Mouse (Mus musculus): ENCODE measurements around the gene Krtap9-5. TPM values are rescaled to one million over a fixed set of nuclear protein-coding genes. Genes with fewer than 3 reads are reported as not detected.

The Krtap9-5 gene
- total RNA-seq (2015) (not detected in 2 replicates), total RNA-seq (2017) (not detected in 2 replicates)

DNA sequence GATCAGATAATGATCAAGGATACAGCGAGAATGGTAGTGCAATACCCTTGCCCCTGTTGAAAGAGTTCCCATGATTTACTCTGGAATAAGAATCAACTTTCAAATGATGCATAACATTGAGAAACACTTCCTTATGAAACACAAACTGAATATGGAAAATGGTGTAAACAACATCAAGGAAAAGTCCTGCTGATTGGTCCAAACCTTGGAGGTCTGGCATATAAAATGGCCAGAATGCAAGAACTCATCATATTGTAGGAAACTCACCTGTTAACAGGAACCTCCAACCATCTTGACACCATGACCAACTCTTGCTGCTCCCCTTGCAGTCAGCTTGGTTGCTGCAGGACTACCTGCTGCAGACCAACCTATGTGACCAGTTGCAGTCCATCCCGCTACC, at the start of gene Krtap9-5:
Gene Krtap9-5, plus strand, starts transcription at position 301 of the 400 bp plus-strand sequence.
- ATAC-seq (ENCODE audit: poor library complexity, severe bottlenecking) = no peak

DNA sequence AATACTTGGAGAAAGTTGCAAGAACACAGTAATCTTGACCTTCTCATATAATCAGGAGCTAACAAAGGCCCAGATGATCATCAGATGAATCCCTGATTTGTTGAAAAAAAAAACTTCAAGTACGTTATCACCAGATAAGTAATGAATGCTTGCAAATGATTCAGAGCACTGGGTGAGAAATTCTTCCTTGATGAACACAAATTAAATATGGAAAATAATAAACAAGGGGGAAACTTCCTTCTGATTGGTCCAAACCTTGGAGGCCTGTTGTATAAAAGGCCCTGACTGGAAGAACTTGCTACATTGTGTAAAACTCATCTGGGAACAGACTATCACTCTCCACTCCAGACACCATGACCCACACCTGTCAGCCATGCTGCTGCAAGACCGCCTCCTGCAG, 40.7 kb upstream of the Krtap9-5 start, which contains the start of gene Krtap31-1:
Gene Krtap31-1, plus strand, starts transcription at position 301 of the 400 bp plus-strand sequence.
- no peak for ATAC-seq (ENCODE audit: poor library complexity, severe bottlenecking)

DNA sequence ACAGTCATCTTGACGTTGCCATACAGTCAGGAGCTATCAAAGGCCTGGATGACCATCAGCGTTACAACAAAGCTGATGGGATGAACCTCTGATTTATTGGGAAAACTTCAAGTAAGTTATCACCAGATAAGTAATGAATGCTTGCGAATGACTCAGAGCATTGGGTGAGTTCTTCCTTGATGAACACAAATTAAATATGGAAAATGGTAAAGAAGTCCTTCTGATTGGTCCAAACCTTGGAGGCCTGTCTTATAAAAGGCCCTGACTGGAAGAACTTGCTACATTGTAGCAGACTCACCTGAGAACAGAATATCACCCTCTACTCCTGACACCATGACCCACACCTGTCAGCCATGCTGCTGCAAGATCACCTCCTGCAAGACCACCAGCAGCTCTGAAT, 33.8 kb upstream of the Krtap9-5 start, which contains the start of gene Gm11565:
Gene Gm11565, plus strand, starts transcription at position 301 of the 400 bp plus-strand sequence.
- ATAC-seq (ENCODE audit: poor library complexity, severe bottlenecking) = no peak

- no peak for ATAC-seq (ENCODE audit: poor library complexity, severe bottlenecking)
Observed at GRCm38 (mm10) chr11:99935991-99936390, 12.3 kb upstream of the Krtap9-5 start, which contains the start of gene Krtap31-2. TSS of gene Krtap31-2 (plus strand) at chr11:99936291.

DNA sequence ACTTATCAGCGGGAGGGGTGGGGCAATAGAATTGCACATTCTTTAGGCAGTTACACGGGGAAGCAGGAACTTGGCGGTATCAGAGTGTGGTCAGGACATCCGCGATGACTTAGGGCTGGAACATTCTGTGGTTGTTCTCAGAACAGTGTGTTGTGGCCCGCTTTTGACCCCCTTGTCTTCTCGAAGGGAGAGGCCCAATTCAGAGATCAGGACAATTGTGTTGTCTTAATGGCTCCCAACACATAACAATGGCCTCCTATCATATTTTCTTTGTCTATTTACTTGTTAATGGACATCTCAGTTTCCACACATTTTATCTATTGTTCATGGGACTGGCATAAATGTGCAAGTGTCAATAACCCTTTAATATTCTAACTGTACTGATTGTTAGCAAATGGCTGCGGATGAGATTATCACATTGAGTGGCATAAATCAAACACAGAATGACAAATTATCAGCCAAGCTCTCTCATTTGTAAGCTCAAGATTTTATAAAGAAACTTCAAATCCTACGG, 10.5 kb upstream of the Krtap9-5 start:
- no peak for ATAC-seq (ENCODE audit: poor library complexity, severe bottlenecking)

DNA sequence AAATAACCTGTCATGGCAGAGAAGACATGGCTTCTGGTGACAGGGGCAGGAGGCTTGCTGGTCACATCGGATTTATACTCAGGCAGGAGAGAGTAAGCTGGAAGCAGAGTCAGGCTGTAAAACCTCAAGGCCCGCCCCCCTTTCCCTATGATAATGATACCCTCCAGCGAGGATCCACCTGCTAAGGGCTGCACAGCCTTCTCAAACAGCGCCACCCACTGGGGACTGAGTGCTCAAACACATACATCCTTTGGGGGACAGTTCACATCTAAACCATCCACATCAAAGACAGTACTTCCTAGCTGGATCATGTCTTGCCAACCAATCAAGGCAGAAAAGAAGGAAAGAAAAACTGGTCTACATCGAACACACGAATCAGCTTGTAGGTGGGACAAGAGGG, 15.9 kb downstream of the Krtap9-5 start:
- no peak for ATAC-seq (ENCODE audit: poor library complexity, severe bottlenecking)

- no peak for ATAC-seq (ENCODE audit: poor library complexity, severe bottlenecking)
Observed at GRCm38 (mm10) chr11:99965961-99966360, 17.7 kb downstream of the Krtap9-5 start.

GRCm38 (mm10) chr11:99978953-99979352, 30.7 kb downstream of the Krtap9-5 start, which contains the start of gene Krtap29-1:
TSS of gene Krtap29-1 (minus strand) at chr11:99979053.
- ATAC-seq (ENCODE audit: poor library complexity, severe bottlenecking) = no peak

- ATAC-seq (ENCODE audit: poor library complexity, severe bottlenecking) = no peak
Observed at GRCm38 (mm10) chr11:99982731-99983130, 34.5 kb downstream of the Krtap9-5 start.

DNA sequence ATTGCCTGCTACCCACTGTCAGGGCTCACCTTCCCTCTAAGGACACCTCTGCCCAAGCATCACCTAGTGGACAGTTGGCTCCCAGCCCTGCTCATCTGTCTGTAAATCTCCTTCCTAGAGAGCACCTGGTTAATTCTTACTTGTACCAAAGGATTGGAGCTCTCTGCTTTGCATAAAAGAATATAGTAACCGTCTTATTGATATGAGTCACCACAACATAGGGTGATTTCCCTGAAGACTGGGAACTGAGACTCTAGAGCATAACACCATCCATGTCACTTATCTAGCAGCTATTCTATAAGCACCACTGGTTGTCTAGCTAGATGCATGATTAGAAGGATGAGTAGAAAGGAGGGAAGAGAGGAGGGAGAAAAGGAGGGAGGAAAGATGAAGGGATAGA, 35.2 kb downstream of the Krtap9-5 start:
- no peak for ATAC-seq (ENCODE audit: poor library complexity, severe bottlenecking)

DNA sequence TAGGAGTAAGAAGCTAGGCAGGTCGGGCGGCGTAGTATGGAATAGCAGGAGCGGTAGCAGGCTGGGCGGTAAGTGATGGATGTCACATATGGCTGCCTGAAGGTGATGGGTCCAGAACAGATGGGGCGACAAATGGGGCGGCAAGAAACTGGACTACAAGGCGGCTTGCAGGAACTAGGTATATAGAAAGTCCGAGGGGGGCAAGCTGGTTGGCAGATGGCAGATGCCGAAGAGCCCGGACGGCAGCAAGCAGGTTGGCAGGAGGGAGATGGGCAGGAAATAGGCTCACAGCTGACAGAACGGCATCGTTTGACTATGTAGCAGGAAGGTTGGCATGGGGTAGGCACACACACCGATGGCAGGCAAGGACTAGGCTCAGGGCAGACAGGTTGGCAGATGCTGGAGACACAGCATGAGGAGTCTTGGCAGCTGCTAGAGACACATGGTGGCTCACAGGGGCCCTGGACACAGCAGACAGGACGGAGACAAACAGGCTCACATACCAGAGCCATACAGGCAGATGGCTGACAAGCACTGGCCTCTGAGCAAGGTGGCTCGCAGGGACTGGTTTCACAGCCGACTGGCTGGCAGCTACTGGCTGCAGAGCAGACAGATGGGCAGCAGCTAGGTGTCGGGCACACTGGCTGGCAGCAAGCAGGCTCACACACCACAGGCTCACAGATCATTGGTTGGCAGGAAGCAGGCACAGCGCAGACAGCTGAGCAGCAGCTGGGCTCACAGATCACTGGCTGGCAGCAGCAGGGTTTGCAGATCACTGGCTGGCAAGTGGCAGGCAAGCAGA, 37.2 kb downstream of the Krtap9-5 start:
- no peak for ATAC-seq (ENCODE audit: poor library complexity, severe bottlenecking)

DNA sequence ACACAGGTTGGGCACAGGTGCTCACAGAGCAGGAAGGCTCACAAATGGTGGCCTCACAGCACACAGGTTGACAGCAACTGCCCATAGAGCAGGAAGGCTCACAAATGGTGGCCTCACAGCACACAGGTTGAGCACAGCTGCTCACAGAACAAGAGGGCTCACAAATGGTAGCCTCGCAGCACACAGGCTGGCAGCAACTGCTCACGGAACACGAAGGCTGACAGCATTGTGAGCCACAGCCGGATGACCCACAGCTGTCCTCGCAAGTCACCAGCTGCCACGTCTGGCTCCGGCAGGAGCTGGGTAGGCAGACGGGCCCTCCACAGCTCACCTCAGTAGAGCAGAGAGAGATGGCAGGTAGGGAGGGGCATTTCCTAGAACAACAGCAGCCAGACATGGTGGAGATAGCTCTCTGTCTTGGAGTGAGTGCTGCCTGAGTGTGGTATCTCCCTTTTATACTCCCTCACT, 37.9 kb downstream of the Krtap9-5 start, which contains the start of gene Krtap16-1:
Gene Krtap16-1, minus strand, starts transcription at position 418 of the 468 bp plus-strand sequence.
- no peak for ATAC-seq (ENCODE audit: poor library complexity, severe bottlenecking)

DNA sequence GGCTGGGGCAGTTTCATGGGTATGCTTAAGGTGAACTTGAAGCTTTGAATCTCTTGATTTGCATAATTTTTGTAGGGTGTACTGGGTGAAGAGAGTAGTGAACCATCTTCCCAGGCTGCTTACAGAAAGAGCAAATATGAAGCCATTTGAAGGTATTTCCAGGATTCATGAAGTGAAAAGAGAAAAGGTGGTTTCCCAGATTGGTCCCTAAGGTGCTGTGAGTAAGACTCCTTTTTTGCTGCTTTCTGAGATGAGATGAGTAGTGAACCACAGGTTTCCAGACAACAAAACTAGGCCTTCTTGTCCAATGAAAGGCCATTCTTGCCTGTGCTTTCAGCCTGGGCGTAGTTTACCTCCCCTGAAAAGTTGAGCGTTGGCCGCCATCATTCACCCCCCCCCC, 40.3 kb downstream of the Krtap9-5 start:
- ATAC-seq (ENCODE audit: poor library complexity, severe bottlenecking) = no peak

DNA sequence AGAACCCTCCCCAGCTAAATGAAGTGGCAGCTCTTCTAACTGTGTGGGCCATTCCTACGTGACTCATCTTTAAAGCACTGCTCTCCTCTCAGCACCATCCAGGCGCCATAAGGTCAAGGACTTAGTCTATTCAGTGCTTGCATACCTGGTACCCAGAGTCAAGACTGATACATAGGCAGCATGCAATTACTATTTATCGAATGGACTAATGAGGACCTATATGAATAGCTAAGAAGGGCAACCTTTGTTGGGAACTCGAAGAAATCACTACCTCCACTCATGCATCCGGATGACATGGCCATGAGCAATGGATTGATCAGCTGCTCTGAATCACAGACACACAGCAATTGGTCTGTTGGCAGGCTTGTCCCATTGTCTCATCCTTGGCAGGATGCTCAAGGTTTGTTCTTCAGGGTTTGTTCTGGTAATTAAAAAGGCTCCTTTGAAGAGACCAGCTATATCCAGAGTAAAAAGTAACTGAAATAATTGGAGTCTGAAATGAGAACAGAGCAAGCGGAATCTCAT, 41.7 kb downstream of the Krtap9-5 start:
- ATAC-seq (ENCODE audit: poor library complexity, severe bottlenecking) = no peak

- no peak for ATAC-seq (ENCODE audit: poor library complexity, severe bottlenecking)
Observed at GRCm38 (mm10) chr11:99990571-99990970, 42.3 kb downstream of the Krtap9-5 start.

GRCm38 (mm10) chr11:99993620-99994383, 45.5 kb downstream of the Krtap9-5 start, which contains the start of gene Krtap17-1:
TSS of gene Krtap17-1 (minus strand) at chr11:99993994.
- no peak for ATAC-seq (ENCODE audit: poor library complexity, severe bottlenecking)

- ATAC-seq (ENCODE audit: poor library complexity, severe bottlenecking) = no peak
Observed at GRCm38 (mm10) chr11:99994384-99994661, 46.0 kb downstream of the Krtap9-5 start.

GRCm38 (mm10) chr11:99999091-99999490, 50.8 kb downstream of the Krtap9-5 start:
- ATAC-seq (ENCODE audit: poor library complexity, severe bottlenecking) = no peak
